Mouse (Mus musculus) kidney, adult 2 months (tissue): ENCODE results near the gene Telo2.

Experiments
- CTCF ChIP-seq: fragments of 200-500 bp; conservative IDR thresholded peaks from 2 replicates; pipeline ENCODE4 v1.5.1; 2011; ENCODE audit warnings: low read depth, mild to moderate bottlenecking, control low read depth, low read length, moderate library complexity, mixed read lengths; ENCODE audit not compliant: insufficient read depth, insufficient read length
- POLR2A ChIP-seq: fragments of 200-500 bp; IDR thresholded peaks from one replicate; pipeline ENCODE4 v1.6.1; 2011; ENCODE audit warnings: low read depth, low read length, control low read depth

DNA sequence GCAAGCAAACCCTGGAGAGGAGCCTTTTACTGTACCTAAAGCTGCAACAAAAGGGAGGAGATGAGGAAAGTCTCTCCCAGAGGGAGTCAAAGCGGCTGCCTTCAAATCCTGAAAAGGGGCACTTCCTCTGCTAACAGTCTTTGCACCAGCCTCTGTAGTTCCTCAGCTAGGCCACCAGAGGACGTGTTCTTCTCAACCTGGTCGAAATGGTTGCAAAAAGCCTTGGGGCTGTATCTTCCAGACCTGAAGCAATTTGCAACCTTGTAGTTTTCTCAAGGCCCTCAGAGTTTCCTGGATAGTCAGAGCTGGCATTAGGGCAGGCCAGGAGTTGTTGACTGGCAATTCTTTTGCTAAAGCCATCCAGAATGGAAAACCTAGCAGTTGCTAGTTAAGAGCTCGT is 1.5 kb upstream of the Telo2 start:
- TF ChIP-seq POLR2A (no peak), CTCF (peak; percentile 47)
